Mouse (Mus musculus): ENCODE results near the gene Trim34a.
A peak's percentile ranks its signal among the peaks of the same experiment; 100 is the strongest.
"Not testable (repeated sequence)": the region's sequence is repeated elsewhere in the genome, so short reads cannot be mapped to it uniquely, and the experiment has no call there.

The Trim34a gene

DNA sequence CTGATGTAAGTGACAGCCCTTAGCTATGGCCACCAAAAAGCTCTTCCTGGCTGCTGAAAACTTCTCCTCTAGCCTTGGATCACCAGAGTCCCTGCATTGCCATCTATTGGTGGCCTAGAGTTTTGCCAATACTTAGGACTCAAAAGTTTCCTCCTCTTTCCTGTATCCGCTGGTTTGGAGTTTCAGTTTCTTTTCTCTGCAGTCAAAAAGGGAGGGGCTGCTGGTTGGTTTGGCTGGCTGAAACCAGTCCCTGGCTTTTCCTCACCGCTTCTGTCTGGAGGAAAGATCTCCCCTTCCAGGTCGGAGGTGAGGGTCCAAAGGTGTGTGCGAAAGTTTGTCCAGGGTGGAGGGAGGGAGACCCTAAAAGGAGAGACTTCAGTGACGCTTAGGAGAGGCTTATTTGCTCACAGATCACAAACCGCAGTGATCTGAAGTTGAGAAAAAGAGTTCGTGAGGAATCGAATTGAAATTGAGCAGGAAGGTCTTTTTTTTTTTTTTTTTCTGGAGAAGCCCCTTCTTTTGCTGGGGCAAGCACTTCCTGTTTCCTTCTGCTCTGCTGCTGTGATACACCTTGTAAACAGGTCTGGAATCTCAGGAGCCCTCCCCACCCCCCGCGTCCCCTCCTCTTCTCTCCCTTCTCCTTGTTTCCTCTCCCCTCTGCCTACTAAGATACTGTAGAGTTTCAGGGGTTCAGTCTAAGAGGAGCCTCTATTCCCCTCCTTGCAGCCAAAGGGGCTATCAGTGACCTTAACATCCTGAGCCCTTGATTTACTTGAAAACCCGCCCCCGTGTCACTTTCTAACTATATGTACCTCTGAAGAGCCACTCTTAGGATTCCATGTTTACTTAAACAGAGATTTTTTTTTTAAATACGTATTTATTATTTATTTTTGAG is at the start of gene Trim34a:
Gene Trim34a, plus strand, starts transcription at position 171 of the 895 bp plus-strand sequence.
- peak; percentile 39 for DNase-seq (ENCODE audit: low spot score)

DNA sequence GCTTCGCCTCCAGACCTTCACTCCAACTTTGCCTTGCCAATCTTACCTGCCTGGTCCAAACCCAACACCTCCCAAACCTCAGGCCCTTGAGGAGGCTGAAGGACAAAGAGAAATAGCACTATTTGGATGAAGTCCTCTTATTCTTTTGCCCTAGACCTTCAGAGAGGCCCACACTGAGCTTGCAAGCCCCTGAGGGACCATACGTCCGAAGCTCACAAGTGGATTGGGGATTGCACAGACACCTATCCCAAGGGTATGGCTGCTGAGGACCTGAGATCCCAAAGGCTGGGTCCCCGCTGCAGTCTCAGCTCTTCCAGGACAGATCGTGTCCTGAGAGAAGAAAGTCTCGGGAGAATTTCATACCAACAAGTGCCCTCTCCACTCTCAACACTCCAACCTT is 48.4 kb upstream of the Trim34a start, which contains the start of gene Olfr649:
Gene Olfr649, minus strand, starts transcription at position 101 of the 400 bp plus-strand sequence.
- no peak for DNase-seq (ENCODE audit: low spot score)

DNA sequence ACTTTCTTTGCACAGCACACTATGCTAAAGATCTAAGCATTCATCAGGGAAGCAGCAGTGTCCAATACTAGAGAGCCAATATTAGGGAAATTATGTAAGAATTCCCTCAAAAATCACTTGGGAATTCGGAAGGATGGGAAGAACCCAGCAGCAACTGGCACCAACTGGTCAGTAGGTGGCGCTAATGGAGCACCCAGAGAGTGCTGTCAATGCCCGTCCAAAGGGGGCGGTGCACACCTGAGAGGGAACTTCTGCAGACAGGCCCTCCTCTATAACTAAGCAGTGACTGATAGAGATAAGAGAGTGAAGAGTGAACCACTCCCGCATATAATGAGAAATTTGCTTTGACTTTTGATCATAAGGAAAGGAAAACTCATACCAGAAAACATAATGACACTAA is 44.4 kb upstream of the Trim34a start:
- DNase-seq (ENCODE audit: low spot score) = peak; percentile 12

DNA sequence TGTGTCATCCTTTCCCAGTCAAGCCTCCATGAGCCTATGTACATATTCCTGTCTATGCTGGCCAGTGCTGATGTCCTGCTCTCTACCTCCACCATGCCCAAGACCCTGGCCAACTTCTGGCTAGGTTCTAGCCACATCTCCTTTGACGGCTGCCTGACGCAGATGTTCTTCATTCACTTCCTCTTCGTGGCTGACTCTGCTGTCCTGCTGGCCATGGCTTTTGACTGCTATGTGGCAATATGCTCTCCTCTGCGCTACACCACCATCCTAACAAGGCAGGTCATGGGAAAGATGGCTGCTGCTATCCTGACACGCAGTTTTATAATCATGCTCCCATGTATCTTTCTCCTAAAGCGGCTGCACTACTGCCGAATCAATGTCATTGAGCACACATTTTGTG is 38.1 kb upstream of the Trim34a start:
- DNase-seq (ENCODE audit: low spot score) = no peak

DNA sequence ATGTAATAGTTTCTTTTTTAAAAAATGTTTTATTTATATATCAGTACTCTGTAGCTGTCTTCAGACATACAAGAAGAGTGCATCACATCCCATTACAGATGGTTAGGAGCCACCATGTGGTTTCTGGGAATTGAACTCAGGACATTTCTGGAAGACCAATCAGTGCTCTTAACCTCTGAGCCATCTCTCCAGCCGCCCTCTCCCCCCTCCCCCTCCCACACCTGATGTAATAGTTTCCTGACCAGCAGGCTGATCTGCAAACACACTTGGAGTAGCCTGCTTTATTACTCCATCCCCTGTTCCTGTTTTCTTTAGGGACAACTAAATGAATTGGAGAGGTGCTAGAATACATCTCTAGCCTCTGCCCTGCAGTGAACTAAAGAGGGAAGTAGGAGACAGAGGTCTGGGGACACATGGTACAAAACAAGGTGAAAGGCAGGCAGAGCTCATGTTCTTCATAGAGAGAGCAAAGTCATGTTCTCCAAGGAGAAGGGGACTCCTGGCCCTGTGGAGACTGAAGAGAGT is 28.2 kb upstream of the Trim34a start:
- DNase-seq (ENCODE audit: low spot score) = no peak

DNA sequence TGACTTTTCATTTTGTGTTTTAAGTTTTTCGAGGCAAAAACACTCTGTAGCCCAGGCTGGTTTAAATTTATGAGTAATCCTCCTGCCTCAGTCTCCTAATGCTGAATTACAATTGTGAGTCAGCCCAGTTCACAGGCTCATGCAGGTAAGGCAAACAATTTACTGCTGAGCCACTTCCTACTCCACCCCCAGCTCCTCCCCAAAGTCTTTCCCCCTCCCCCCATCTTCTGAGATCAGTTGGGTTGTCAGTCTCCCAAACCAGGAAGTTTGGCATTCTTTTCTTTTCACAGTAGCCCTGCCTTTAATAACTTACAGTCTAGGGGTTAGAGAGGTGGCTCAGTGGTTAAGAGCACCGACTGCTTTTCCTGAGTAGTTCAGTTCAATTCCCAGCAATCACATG is 26.4 kb upstream of the Trim34a start:
- no peak for DNase-seq (ENCODE audit: low spot score)

DNA sequence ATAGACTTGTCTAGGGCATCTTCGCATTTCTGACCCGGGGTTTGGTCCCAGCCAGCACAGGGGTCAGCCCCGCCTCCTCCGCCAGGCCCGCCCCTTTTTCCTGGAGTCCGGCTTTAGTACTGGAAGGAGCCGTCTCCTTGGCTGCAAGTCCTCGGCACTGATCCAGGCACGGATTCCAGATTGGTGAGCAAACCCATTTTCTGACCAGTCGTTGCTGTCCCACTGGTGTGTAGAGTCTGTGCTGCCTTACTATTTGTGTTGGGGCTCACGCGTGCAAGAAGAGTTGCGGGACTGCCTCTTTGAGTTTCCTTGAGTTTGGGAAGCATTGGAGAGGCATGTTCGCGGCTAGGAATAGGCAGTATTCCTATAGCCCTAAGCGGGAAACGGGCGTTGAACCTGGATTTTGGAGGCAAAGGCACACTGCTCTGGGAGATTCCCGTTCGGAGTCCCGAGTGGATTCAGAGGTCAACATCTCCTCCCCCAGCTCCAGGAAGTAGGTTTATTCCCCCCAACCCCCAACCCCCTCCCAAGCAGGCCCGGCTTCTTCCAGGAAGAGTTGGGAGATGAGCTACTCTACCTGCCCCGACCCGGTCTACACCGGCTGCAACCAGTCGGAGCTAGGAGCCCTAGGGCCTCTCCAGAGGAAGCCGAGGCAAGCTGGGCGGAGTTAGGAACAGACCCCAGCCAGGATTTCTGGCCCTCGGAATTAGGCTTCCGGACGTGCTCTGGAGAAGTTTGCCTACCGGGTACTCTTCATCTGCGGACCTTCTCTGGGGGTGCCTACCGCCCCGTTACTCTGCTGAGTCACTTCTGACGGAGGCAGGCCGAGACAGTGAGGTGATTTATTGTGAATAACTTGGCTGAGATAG is 25.3 kb upstream of the Trim34a start, which contains the start of gene Trim6:
Gene Trim6, plus strand, starts transcription at position 93 of the 869 bp plus-strand sequence.
- DNase-seq (ENCODE audit: low spot score) = peak; percentile 71

DNA sequence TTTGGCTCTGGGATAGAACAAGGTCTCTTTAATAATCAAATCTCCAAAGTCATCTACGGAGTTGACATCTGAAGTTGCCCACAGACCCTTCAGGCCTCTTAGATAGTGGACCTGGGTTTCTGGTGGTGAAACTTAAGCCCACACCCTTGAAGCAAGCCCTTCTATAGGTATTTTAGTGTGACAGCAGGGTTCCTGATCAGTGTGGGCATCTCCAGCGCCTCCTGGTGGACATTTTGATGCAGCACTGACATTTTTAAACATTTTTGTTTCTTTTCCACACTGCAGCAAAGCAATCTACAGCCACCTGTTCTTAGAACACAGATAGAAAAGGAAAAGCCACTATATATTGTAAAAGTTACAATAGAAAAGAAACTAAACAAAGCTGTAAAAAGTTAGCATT is 13.1 kb upstream of the Trim34a start:
- no peak for DNase-seq (ENCODE audit: low spot score)

DNA sequence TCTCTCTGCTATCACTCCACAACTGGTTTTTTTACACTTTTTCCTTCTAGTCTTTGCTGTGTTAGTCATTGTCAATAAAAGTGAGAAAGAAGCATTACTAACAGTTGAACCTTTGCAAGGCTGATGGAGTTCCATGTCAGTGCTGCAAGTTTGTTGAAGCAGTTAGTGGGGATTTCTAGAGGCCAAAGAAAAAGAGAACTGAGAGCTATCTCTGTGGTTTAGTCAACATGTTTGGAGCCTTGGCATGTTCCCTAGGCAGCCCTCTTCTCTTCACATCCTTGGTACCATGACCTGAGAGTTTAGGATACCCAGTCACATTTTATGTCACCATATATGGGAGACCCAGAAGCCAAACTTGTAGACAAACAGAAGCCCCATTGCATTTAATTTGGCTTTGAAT is 3.4 kb upstream of the Trim34a start:
- no peak for DNase-seq (ENCODE audit: low spot score)

DNA sequence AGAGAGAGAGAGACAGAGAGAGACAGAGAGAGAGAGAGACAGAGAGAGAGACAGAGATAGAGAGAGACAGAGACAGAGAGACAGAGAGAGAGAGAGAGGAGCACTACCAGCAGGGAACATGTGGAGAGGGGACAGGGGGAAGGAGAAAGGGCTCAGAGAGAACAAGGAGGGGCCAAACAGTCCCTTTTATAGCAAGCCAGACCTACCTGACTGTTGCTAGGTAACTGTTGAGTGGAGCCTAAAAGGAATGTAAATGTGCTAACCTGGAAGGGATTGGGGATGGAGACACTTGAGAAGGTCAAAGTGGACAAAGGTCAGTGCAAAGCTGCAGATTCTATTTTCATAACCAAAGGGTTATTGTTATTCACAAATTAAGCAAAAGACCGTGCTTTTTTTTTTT is 641 bp upstream of the Trim34a start:
- DNase-seq (ENCODE audit: low spot score) = no peak

DNA sequence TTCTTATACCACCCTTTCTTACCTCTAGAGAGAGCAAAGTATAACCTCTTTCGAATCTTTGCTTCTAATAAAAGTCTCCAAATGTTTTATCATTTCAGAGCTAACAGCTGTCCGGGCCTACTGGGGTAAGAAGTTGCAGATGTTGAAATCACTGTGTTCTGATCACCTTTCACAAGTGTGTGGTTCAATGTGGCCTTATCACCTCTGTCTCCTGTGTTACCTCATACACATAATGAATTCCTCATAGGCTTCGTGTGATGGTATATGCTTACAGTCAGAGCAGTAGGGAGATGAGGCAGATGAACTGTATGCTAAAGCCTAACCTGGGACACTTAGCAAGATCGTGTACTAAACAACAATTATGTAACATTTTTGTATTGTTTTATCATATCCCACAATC is 16.1 kb downstream of the Trim34a start:
- not testable (repeated sequence) for DNase-seq (ENCODE audit: low spot score)

DNA sequence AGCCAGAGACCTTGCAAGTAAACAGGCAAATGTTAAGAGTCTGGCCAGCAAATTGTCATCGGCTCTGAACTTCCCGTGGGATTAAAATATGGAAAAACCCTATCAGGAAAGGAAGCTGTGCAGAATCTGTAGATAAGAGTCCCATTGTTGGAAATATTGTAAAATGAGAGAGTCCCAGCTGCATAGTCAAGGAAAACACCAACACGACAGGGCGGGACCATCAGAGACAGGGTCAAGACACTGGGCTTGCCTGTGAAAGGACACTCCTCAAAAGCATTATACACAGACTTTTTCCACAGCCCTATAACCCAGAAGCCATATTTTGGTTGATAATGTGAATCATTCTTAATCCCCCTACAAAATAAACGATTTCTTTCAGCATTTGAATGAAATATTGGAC is 21.1 kb downstream of the Trim34a start:
- DNase-seq (ENCODE audit: low spot score) = not testable (repeated sequence)

DNA sequence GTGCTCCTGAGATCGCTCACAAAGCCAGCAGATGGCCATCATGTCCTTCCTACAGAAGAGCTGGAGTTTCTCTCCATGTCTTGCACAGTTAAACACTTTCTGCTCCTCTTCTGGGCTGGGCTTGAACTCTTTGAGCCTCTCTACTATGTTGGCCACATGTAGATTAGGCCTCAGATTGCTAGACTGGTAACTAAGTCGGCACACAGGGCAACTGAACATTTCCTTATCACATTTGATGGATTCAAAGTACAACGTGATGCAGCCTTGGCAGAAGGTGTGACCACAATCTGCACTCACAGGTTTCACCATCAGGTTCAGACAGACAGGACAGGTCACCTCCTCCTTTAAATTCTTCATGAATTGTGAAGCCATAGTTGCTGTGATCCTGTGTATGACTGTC is 35.1 kb downstream of the Trim34a start:
- not testable (repeated sequence) for DNase-seq (ENCODE audit: low spot score)

DNA sequence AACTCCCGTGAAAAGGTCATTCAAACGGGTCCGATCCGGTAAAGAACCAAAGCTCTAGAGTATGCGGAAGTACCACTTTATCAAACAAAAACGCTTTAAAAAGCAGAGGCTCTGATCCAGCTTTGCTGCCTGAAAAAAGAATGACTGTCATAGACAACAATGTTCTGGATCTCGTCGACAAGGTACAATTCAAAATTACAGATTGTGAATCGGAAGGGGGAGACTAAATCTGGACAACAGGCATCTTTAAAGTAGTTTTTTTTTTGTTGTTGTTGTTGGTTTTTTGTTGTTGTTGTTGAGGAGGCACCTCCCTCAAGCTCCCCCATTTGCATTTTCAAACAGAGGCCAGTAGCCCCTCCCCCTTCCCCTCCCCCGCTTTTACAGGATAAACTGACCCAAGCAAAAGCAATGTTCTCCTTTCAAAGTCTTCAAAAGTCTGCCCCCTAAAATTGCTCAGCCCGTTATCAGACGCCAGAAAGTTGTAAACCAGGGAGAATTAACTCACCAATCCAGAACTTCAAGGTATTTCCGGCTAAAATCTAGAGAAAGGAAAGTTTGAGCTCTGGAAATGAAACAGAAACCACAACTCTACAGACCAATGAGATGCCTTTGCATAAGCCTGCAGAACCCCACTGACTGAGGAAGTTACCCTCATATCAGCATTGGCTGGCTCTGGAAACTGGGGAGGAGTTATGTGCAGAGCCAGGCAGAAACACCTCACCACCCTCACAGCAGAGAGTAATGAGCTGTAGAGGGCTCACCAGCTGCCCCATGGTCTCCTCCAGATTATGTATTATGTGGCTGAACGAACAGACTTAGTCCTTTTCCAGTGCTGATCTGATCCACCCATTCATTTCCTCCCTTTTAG is 43.6 kb downstream of the Trim34a start, which contains the start of gene Trim5:
Gene Trim5, minus strand, starts transcription at position 519 of the 868 bp plus-strand sequence.
- not testable (repeated sequence) for DNase-seq (ENCODE audit: low spot score)

DNA sequence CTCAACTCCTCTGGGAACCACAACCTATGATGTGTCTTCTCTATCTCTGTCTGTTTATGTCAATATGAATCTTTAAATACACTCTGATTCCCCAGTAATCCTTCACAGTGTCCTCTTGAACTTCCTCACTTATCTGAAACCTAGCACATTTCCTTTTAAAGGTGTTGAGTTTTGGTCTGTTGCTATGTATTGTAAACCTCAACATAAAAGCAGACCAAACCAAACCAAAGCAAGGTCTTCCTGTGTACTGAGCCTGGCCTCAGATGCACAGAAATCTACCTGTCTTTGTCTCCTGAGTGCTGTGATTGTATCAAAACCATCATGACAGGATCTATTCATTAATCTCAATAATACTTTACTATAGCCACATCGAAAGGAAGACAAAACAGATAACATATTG is 46.4 kb downstream of the Trim34a start:
- DNase-seq (ENCODE audit: low spot score) = no peak

DNA sequence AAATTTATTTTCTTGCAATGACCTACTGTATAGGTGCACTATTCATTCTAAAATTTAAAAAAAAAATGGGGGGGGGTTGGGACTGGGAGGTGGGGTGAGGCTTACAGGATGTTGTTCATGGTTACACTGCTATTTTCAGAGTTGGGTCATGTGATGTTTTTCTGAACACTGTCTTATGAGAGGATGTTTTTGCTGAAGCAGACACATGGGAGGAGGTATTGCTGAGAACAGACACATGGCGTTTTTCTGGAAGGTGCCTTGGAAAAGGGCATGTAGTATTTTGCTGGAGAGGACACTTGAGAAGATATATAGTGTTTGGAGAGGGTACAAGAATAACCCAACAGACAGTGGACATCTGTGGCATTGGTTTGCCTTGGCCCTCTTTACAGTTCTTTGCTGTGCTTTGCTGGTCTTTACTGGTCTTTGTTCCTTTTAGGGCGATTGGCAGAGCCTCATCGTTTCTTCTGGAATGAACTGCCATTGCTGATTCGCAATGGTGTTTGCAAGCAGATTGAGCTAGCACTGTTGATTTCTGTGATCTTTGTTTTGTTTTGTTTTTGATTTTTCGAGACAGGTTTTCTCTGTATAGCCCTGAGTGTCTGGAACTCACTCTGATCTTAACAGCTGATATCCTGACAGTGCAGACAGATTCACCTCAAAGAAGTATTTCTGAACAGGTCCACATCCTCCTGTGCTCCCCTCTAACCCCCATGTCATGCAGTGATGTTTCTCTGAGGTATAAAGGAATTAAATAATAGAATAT is 47.6 kb downstream of the Trim34a start:
- DNase-seq (ENCODE audit: low spot score) = no peak

All from ovary, adult 18-20 months (tissue).